Mouse (Mus musculus) small intestine, adult 2 months (tissue): ENCODE data around the gene Mmp23. TPM values are rescaled to one million over a fixed set of nuclear protein-coding genes. Genes with fewer than 3 reads are reported as not detected.
"Not testable (repeated sequence)": the region's sequence is repeated elsewhere in the genome, so short reads cannot be mapped to it uniquely, and the experiment has no call there.

Source experiments
- H3K27ac ChIP-seq: fragments of 200-500 bp; 2 replicates; pipeline ENCODE4 v1.5.1; 2012; ENCODE audit warnings: low read depth, low read length, control low read depth, inconsistent platforms; ENCODE audit not compliant: insufficient read depth
- H3K27me3 ChIP-seq: fragments of 200-500 bp; 2 replicates; pipeline ENCODE4 v1.6.1; 2012; ENCODE audit warnings: mild to moderate bottlenecking, moderate library complexity, low read length, inconsistent platforms; ENCODE audit not compliant: control insufficient read depth, insufficient read depth
- H3K36me3 ChIP-seq: fragments of 200-500 bp; 2 replicates; pipeline ENCODE4 v1.6.1; 2012; ENCODE audit warnings: mild to moderate bottlenecking, low read length, control low read depth, inconsistent platforms; ENCODE audit not compliant: control insufficient read depth, insufficient read depth
- H3K4me1 ChIP-seq: fragments of 200-500 bp; 2 replicates; pipeline ENCODE4 v1.6.1; 2012; ENCODE audit warnings: low read length, inconsistent platforms, mixed read lengths; ENCODE audit not compliant: control insufficient read depth, insufficient read depth, insufficient read length
- H3K4me3 ChIP-seq: fragments of 200-500 bp; 2 replicates; pipeline ENCODE4 v1.5.1; 2012; ENCODE audit warnings: low read depth, mild to moderate bottlenecking, control low read depth, inconsistent platforms, low read length, moderate library complexity
- CTCF ChIP-seq: fragments of 200-500 bp; IDR thresholded peaks from 2 replicates; pipeline ENCODE4 v1.5.1; 2012; ENCODE audit warnings: low read depth, mild to moderate bottlenecking, control low read depth, inconsistent platforms, low read length, moderate library complexity, mixed read lengths; ENCODE audit not compliant: insufficient replicate concordance, insufficient read length; ENCODE audit errors: extremely low read depth
- POLR2A ChIP-seq: fragments of 200-500 bp; IDR thresholded peaks from 2 replicates; pipeline ENCODE4 v1.6.1; 2012; ENCODE audit warnings: low read depth, mild to moderate bottlenecking, control low read depth, inconsistent platforms, low read length, moderate library complexity
- WGBS: fragments of 180-500 bp; shearing (Covaris S2); methylation state at CpG from one replicate; pipeline ENCODE4 v1.1.7; 2018; 5-methylcytosine and 5-hydroxymethylcytosine counted together
- polyA plus RNA-seq: library from polyadenylated mRNA; depleted of rRNA; stranded (reverse); fragments of >200 nt; gene quantifications from 2 replicates; pipeline ENCODE4 v1.2.3, GENCODE M21; 2012

The Mmp23 gene
- polyA plus RNA-seq, 1 experiment, result 32.6 TPM

- Histone ChIP-seq H3K27me3 (no peaks in the 10 kb centered on the region), H3K27ac (peak overlapping the region; percentile 26), H3K4me1 (peaks cover 28% of the 10 kb centered on the region), H3K4me3 (peak overlapping the region; percentile 67), H3K36me3 (peaks cover 35% of the 10 kb centered on the region)
- TF ChIP-seq POLR2A, result no peak
- no peak for TF ChIP-seq CTCF
- 1% methylated on average over 6 of the region's 6 CpGs for whole genome bisulfite sequencing
These were observed 935 bp upstream of the Mmp23 start for GRCm38 (mm10) chr4:155654183-155654455.

GRCm38 (mm10) chr4:155653451-155654182 is 433 bp upstream of the Mmp23 start:
- TF ChIP-seq CTCF, result no peak
- TF ChIP-seq POLR2A, result no peak
- H3K4me1 ChIP-seq, result peaks cover 28% of the 10 kb centered on the region
- 4% methylated on average over 31 of the region's 31 CpGs for WGBS
- H3K36me3 ChIP-seq, result peaks cover 40% of the 10 kb centered on the region
- no peaks in the 10 kb centered on the region for H3K27me3 ChIP-seq
- H3K4me3 ChIP-seq, result peak overlapping the region; percentile 67
- peak overlapping the region; percentile 26 for H3K27ac ChIP-seq

- TF ChIP-seq POLR2A (no peak), CTCF (no peak)
- no peak overlapping the region for H3K27ac ChIP-seq
- H3K4me3 ChIP-seq, result peak overlapping the region; percentile 67
- H3K27me3 ChIP-seq, result no peaks in the 10 kb centered on the region
- peaks cover 46% of the 10 kb centered on the region for H3K36me3 ChIP-seq
- peaks cover 28% of the 10 kb centered on the region for H3K4me1 ChIP-seq
- WGBS, result 46% methylated on average over 36 of the region's 36 CpGs
These were observed 700 bp downstream of the Mmp23 start for GRCm38 (mm10) chr4:155652283-155653085.

- H3K27me3 ChIP-seq, result no peaks in the 10 kb centered on the region
- peaks cover 46% of the 10 kb centered on the region for H3K36me3 ChIP-seq
- no peak overlapping the region for H3K4me3 ChIP-seq
- H3K4me1 ChIP-seq, result peaks cover 28% of the 10 kb centered on the region
- no peak overlapping the region; the same call in 1 of the 2 replicates for H3K27ac ChIP-seq
- 58% methylated on average over 15 of the region's 15 CpGs for WGBS
- no peak for TF ChIP-seq CTCF
- no peak for TF ChIP-seq POLR2A
These were observed 1.5 kb downstream of the Mmp23 start for GRCm38 (mm10) chr4:155651553-155652269.

- TF ChIP-seq CTCF (no peak), POLR2A (no peak)
- Histone ChIP-seq H3K27me3 (no peaks in the 10 kb centered on the region), H3K4me1 (peaks cover 24% of the 10 kb centered on the region), H3K4me3 (no peak overlapping the region), H3K27ac (no peak overlapping the region), H3K36me3 (peaks cover 47% of the 10 kb centered on the region)
- 90% methylated on average over 11 of the region's 11 CpGs for WGBS
These were observed 3.8 kb downstream of the Mmp23 start for GRCm38 (mm10) chr4:155649355-155649754.

- no peak overlapping the region for H3K4me3 ChIP-seq
- peaks cover 21% of the 10 kb centered on the region for H3K4me1 ChIP-seq
- H3K27me3 ChIP-seq, result no peaks in the 10 kb centered on the region
- H3K27ac ChIP-seq, result peak overlapping the region; percentile 82
- peaks cover 66% of the 10 kb centered on the region for H3K36me3 ChIP-seq
- no peak for TF ChIP-seq POLR2A
- no peak for TF ChIP-seq CTCF
- WGBS, result 67% methylated on average over 5 of the region's 5 CpGs
These were observed 7.5 kb downstream of the Mmp23 start for GRCm38 (mm10) chr4:155645721-155646120.

- H3K4me3 ChIP-seq, H3K27me3 ChIP-seq: not testable (repeated sequence)
- WGBS, result 89% methylated on average over 2 of the region's 2 CpGs
- Histone ChIP-seq H3K36me3 (peaks cover 67% of the 10 kb centered on the region), H3K4me1 (peaks cover 21% of the 10 kb centered on the region), H3K27ac (peak within 1 kb of the TSS; percentile 82)
These were observed 7.9 kb downstream of the Mmp23 start, which contains the start of gene Gm10563 for GRCm38 (mm10) chr4:155645308-155645707. TSS of gene Gm10563 (minus strand) at chr4:155645408.
